Mouse (Mus musculus) spleen, postnatal 0 days (tissue): Measurements from ENCODE around the gene Gngt1. TPM values are rescaled to one million over a fixed set of nuclear protein-coding genes. Genes with fewer than 3 reads are reported as not detected.

Source experiments
- polyA plus RNA-seq: library from polyadenylated mRNA; unstranded; fragments of >200 nt; fragmentation: Nextera tagmentation; extraction: Ambion mirVana; gene quantifications from 2 replicates; pipeline ENCODE4 v1.2.1, GENCODE M21; 2015

Gngt1 gene
- polyA plus RNA-seq = not detected in 2 replicates

GRCm38 (mm10) chr6:3993492-3993891 lies at the start of gene Gngt1:
Gene Gngt1 (plus strand): TSS chr6:3993792.

GRCm38 (mm10) chr6:3988750-3989149 lies 4.8 kb upstream of the Gngt1 start, which contains the start of gene Tfpi2:
Gene Tfpi2 (minus strand): TSS chr6:3988919.

GRCm38 (mm10) chr6:4003890-4004306 lies 10.3 kb downstream of the Gngt1 start, which contains the start of gene Gng11:
Gene Gng11 (plus strand): TSS chr6:4003904.

Other genes starting within 250 kb of the Gngt1 start
- gene Calcr, start 229.1 kb upstream of the Gngt1 start, polyA plus RNA-seq = not detected in 2 replicates
- gene Tfpi2, start 4.9 kb upstream of the Gngt1 start, polyA plus RNA-seq = 6.1 and 6.4 TPM in 2 replicates
- gene Gng11, start 10.1 kb downstream of the Gngt1 start, polyA plus RNA-seq = 74.6 and 82.8 TPM in 2 replicates
- 38.0 and 47.4 TPM in 2 replicates for gene Bet1, start 93.2 kb downstream of the Gngt1 start, polyA plus RNA-seq